Mouse (Mus musculus) G1E-ER4 (cell line): Measurements from ENCODE around the gene Chp2. TPM values are rescaled to one million over a fixed set of nuclear protein-coding genes. Genes with fewer than 3 reads are reported as not detected.

Source experiments
- GATA1 ChIP-seq: IDR thresholded peaks from one replicate; pipeline ENCODE4 v1.8.0; 2012; ENCODE audit warnings: low read length, inconsistent platforms
- polyA plus RNA-seq: library from polyadenylated mRNA; stranded (reverse); fragments of >175 nt; gene quantifications from 2 replicates; pipeline ENCODE4 v1.2.3, GENCODE M21; 2012

Gene Chp2
- not detected in 2 replicates for polyA plus RNA-seq

DNA sequence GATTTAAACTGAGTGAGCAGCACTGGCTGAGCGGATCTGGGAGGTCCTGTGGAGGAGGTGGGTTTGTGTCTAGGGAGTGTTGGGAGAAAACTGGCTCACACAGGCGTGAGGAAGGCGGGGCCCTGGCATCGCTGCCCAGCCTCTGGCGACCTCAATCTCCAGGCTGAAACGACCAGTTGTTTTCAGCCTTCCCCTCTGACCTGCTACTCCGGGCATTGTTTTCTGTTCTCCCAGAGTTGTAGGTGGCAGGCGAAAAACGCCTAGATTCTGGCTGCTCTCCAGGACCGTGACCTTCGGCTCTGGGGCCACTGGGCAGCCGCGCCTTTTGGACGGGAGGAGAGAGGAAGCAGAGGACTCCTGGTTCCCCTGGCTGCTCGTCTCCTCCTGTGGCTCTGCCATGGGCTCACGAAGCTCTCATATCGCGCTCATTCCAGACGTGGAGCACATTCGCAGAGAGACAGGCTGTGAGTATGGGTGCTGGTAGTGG lies at the start of gene Chp2:
Gene Chp2, plus strand, starts transcription at position 182 of the 487 bp plus-strand sequence.
- no peak for TF ChIP-seq GATA1

DNA sequence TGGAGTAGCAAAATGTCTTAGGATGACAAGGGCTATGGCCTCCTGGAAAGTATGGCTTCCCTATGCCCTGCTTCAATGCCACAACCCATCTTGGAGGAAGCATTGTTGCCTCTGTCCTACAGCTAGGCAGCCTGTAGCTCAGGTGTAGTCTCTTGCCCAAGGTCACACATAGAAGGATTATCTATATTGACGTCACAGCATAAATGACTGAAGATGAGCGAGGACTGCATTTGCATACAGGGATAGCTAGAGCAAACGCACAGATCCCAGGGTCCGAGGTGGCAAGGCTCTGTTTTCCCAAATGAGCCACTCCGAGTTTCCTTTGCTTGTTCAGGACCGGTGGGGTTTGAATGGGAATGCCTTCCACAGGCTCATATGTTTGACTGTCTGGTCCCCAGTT lies 48.6 kb upstream of the Chp2 start:
- TF ChIP-seq GATA1, result no peak

DNA sequence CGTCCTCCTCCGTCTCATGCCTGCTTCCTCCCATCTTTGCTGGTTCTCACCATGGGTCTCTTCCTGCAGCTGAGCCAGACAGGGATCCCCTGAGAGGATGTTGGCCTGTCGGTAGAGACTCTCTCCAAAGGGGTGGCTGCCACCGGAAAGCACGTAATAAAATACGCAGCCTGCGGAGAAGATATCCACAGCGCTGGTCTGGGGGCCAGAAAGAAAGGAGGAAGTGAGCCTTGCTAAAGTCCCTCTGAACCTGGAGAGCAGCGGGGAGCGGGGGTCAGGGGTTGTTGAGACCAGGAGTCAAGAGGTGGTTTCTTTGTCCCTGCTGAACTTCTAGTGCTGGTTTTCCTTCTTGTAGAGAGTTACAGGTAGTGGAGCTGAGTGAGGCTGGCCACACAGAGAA lies 47.7 kb upstream of the Chp2 start:
- no peak for TF ChIP-seq GATA1

DNA sequence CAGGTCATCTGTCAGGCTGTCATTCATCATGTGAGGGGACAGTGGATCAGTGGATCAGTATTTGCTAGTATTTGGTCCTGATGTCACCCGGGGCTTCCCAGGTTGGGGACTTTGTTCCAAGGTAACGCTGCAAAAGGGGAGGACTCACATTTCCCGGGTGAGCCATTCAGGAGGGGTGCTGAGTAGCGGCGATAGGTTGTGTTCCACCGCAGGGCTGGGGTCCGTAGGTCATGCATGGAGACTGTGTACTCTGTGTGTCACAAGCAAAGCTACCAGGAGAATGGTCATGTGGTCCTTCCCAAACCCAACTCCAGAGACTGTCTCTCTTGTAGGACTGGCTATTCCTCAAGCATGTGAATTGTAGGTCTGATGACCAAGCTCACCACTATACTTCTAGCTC lies 38.6 kb upstream of the Chp2 start:
- no peak for TF ChIP-seq GATA1

DNA sequence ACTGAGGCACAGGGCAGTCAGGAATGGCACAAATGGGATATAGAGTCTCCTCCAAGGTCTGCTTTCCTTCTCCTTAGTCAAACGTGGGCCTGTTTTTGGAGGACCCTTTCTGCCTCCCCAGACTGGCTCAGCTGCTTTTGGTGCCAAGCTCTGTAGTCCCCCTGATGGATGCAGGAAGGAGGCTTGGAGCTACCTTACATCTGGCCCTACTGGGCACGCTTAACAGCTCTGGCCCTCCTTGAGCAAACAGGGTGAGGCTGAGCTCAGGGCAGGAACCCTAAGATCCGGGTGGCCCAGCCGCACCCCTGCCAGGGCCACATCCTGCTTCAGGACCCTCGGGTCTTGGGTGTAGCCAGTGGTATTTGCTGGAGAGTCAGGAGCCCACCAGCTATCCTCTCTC lies 34.7 kb upstream of the Chp2 start:
- TF ChIP-seq GATA1, result no peak

DNA sequence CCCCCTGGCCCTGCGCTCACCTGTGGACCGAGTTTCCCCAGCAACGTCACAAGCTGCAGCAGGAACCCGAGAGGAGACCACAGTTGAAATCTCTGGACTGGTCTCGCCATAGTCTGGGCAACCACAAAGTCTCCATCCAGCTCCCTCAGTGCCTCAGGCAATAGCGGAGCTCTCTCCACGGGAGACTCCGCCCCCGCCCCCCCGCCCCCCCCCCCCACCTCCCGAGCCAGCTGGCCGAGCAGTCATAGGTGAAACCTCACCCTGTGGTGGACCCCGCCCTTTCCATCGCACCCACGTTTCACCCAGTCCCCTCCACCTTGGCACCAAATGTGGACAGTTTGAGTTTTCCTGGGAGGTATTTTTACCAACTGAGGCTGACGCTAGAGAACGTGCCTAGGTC lies 33.3 kb upstream of the Chp2 start, which contains the start of gene Ern2:
Gene Ern2, minus strand, starts transcription at position 165 of the 400 bp plus-strand sequence.
- no peak for TF ChIP-seq GATA1

DNA sequence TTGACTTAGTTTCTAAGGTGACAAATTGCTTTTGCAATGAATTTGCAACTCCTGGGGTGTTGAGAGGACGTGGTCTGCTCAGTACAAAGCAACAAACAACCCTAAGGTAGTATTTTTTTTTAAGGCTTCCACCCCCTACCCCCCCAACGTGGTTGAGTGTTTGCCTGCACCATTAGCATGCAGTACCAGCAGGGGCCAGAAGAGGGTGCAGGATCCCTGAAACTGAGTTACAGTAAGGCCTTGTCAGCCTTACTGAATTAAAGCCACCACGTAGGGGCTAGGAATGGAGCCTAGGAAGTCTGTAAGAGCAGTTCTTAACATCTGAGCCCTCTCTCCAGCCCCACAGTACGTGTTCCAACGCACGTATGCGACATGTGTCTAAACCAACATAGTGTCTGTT lies 29.8 kb upstream of the Chp2 start:
- no peak for TF ChIP-seq GATA1

DNA sequence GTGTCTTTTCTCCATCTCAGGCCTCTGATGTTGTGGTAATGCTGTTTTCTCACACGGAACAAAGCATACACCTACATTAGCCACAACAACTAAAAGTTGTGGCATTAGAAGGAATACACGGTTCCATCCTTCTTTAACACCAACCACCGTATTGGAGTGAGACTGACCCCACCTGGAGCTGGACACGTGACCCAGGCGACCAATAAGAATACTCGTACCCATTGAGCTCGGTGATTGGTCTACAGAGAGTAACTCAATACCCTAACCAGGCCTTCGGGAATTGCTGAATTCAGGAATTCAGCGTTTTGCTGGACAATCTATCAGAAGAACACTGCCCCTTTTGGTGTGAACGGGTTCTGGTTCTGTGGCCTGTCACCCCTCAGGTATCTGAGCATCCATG lies 28.2 kb upstream of the Chp2 start:
- TF ChIP-seq GATA1, result no peak

DNA sequence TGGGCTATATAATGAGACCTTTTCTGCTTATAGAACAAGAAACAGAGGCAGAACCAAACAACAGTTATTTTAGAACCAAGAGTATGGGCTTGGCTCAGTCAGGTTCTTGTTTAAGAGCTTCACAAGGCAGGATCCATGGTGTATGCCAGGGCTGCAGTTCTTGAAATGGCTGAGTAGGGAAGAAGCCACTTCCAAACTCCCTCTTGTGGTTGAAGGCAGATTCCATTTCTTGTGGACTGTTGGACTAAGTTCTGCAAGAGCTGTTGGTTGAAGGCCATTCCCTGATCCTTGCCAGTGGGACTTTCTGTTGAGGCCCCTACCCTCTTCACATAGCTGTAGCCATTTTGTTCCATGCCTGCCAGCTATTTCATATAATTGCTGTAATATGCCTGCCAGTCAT lies 25.4 kb upstream of the Chp2 start:
- no peak for TF ChIP-seq GATA1

DNA sequence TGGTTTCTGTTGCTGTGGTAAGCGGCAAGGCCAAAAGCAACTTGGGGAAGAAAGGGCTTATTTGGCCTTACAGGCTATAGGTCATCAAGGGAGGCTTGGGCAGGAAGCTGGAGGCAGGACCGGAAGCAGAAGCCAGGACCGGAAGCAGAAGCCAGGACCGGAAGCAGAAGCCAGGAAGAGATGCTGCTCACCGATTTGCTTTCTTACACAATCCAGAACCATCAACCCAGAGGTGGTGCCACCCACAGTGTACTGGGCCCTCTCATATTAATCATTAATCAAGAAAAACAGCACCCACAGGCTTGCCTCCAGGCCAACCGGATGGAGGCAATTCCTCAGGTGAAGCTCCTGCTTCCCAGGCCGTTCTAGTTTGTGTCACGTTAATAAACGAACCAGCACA lies 22.5 kb upstream of the Chp2 start:
- no peak for TF ChIP-seq GATA1

DNA sequence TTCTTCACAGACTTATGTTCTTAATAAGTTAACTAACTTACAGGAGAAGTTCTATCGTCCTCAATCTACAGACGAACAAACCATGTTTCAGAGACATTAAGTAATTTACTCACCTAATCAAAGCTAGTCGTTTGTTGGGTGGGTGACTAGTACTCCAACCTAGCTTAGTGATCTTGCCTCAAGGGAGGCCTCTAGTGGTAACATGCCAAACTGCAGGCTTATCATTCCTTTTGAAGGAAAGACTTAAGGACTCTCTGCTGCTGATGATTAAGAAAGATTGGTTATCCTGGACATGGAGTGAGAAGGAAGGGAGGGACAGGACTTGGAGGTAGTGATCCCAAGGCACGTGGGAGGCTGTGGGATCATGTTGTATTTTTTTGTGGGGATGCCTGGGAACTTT lies 22.0 kb upstream of the Chp2 start:
- TF ChIP-seq GATA1, result no peak

DNA sequence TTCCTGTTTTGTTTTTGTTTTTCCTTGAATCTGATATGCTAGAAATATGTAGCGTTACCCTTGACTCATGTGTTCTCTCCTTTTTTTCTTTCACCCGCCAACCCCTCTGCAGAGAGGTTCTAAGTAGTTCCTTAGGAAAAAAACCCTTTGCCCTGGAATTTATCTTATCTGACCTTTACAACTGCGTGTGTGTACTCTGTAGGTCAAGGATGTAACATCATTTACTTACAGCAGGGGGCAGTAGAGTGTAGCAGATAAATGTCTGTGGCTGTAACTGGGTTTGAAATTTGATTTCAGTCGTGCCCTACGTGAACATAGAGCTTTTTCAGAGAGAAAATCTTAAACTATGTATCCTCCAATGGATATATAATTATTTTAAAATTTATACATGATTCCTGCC lies 20.0 kb upstream of the Chp2 start:
- TF ChIP-seq GATA1, result no peak

DNA sequence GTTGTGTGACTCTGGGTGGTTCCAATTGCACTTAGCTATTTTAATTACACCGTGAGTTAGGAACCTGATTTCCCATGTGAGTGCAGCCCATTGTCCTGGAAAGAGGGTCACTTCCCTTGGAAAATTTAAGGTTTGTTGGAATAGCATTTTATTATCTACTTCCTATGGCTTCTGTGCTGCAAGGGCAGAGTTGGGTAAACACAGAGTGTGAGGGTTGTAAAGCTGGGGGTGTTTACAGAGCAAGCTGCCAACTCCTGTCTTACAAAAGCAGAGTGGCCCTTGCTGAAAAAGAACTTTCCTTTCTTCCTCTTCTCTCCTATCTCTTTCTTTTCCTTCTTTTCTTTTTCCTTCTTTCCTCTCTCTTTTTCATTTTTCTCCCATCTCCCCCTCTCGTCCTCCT lies 15.4 kb upstream of the Chp2 start:
- TF ChIP-seq GATA1, result no peak

DNA sequence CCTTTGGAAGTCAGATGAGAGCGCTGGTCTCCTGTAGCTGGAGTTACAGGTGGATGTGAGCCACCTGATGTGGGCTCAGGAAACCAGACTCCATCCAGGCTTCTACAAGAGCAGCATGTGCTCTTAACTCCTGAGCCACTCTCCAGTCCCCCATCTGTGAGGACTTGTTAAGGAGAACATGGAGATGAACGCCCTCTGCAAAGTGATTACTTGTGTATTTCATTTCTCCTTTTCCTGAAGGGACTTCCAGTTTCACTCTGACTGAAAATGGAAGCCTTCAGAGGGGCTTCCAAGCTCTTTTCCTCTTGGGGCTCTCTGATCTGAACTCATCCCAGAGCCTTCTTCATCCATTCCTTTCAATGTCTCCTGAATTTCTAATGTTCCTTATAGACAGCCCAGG lies 13.2 kb upstream of the Chp2 start:
- no peak for TF ChIP-seq GATA1

DNA sequence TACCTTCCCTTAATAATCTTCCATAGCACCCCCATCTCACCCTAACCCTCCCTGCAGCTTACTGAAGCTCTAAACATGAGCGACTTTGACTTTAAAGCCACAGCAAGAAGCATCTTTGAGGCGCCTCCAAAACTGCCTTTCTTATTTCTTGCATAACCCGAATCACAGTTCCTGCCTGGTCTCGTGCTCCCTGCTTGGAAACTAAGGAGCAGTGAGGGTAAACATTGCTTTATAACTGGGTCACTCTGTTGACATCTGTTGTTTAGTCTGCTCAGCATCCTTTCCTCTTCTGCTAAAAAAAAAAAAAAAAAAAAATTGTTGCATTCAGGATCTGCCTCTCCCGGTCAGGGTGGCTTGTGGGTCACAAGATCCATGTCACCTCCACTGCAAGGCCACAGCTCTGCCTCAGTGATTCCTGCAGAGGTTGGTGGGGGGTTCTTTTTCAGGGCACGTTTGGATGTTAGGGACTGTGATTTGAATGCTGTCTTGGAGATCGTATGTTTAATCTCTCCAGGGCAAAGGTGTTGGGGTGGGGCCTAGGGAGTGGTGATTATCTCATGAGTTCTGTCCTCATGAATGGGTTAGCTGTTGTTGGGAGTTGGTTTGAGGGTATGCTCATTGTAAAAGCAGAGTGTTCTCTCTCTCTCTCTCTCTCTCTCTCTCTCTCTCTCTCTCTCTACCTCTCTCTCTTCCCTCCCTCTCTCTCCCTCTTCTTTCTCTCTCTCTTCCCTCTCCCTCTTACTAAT lies 10.8 kb upstream of the Chp2 start:
- no peak for TF ChIP-seq GATA1

DNA sequence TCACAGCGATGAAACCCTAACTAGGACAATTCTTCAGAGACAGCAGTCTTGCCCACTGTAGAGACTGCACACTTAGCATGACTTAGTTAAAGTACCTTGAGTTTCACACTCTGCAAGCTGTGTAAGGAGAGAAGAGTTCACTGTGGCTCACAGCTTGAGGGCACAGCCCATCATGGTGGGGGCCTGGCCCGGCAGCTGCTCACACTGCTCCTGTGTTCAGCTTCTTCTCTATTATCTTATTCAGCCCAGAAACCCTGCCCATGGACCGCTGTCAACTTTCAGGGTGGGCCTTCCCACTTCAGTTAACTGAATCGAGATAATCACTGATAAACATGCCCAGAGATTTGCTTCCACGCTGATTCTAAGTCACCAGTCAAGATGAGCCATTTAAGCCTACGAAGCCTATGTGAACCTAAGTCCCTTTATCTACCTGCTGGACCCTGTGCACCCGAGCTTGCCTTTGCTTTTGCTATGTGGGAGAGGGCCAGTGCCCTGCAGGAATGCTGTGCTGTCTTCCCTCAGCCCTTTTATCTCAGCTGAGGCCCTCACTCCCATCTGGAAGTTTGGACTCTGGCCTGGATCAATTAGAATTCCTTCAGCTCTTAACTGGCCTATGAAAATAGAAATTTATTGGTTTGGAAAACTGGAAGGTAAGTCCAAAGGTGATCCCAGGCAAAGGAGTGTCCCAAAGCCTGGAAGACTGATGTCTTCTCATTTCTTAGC lies 6.9 kb downstream of the Chp2 start:
- TF ChIP-seq GATA1, result no peak

DNA sequence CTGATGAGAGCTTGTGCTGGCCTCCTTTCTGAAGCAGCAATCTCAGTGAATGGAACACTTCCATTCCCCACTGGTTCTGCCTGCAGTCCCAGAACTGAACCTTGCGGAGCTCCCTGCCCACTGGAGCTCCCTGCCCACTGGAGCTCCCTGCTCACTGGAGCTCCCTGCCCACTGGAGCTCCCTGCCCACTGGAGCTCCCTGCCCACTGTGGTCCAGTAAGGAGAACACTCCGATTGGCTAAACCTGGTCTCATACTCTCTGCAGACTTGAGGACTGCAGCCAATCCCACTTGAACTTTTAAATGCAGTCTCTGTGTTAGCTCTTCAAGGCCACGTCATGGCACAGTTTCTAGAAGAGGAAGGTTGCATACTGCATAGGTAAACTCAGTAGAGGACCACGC lies 7.4 kb downstream of the Chp2 start:
- TF ChIP-seq GATA1, result no peak
